Mouse (Mus musculus): ENCODE measurements around the gene Cfap45.

- TF ChIP-seq MAX (IDR thresholded peaks at IDR 0.05; ENCODE audit: low read length) (no peak), POLR2A (IDR thresholded peaks at IDR 0.05; ENCODE audit: control insufficient read depth in 1 of 2, insufficient read depth in 1 of 2, low read depth in 1 of 2, low read length in 2 of 2, poor library complexity in 1 of 2) (no peak), TCF12 (IDR thresholded peaks at IDR 0.05; ENCODE audit: low read depth, low read length) (no peak), TBP (IDR thresholded peaks at IDR 0.05; ENCODE audit: low read depth, low read length) (no peak), KAT2A (conservative IDR thresholded peaks at IDR 0.05; ENCODE audit: low read depth, low read length) (no peak), CHD2 (IDR thresholded peaks at IDR 0.05; ENCODE audit: low read length) (no peak), CTCF (IDR thresholded peaks at IDR 0.05 in 2 of 3, conservative IDR thresholded peaks at IDR 0.05 in 1 of 3; ENCODE audit: control insufficient read depth in 1 of 3, insufficient read depth in 1 of 3, low read depth in 2 of 3, low read length in 3 of 3, poor library complexity in 1 of 3, severe bottlenecking in 1 of 3) (no peak), ZC3H11A (IDR thresholded peaks at IDR 0.05; ENCODE audit: low read depth, low read length) (no peak), MYB (IDR thresholded peaks at IDR 0.05; ENCODE audit: low read depth, low read length) (no peak), TAL1 (IDR thresholded peaks at IDR 0.05; ENCODE audit: low read length) (no peak), USF2 (IDR thresholded peaks at IDR 0.05; ENCODE audit: borderline replicate concordance in 1 of 2, insufficient read depth in 1 of 2, low read depth in 1 of 2, low read length in 2 of 2) (no peak), NRF1 (IDR thresholded peaks at IDR 0.05; ENCODE audit: insufficient read depth, low read depth, low read length, poor library complexity, severe bottlenecking) (no peak), JUND (IDR thresholded peaks at IDR 0.05; ENCODE audit: low read depth, low read length) (no peak)
These were observed 73.4 kb downstream of the Cfap45 start for GRCm38 (mm10) chr1:172593956-172594355.
